Mouse (Mus musculus) retina, embryonic 14.5 days (tissue): Measurements from ENCODE around the gene Mcm3ap.

Experiments
- DNase-seq: peaks from one replicate; pipeline ENCODE4 v3.0.0-alpha.2; 2015; ENCODE audit warnings: low spot score

The Mcm3ap gene

GRCm38 (mm10) chr10:76468203-76469162, at the start of gene Mcm3ap, which contains the start of gene Ybey:
Gene Mcm3ap, plus strand, starts transcription at chr10:76468927.
Gene Ybey, minus strand, starts transcription at chr10:76469114.
- peak; percentile 96 for DNase-seq

- no peak for DNase-seq
Measured at GRCm38 (mm10) chr10:76425674-76426073, 43.1 kb upstream of the Mcm3ap start.

- DNase-seq = no peak
Measured at GRCm38 (mm10) chr10:76433925-76434324, 34.8 kb upstream of the Mcm3ap start.

- no peak for DNase-seq
Measured at GRCm38 (mm10) chr10:76439107-76439890, 29.4 kb upstream of the Mcm3ap start.

- DNase-seq = no peak
Measured at GRCm38 (mm10) chr10:76440281-76440680, 28.4 kb upstream of the Mcm3ap start, which contains the start of gene AC141477.1. Gene AC141477.1, minus strand, starts transcription at chr10:76440444.

GRCm38 (mm10) chr10:76442178-76443088, 26.3 kb upstream of the Mcm3ap start, which contains the start of gene Pcnt:
Gene Pcnt, minus strand, starts transcription at chr10:76442786.
- peak; percentile 97 for DNase-seq

GRCm38 (mm10) chr10:76445996-76446681, 22.6 kb upstream of the Mcm3ap start:
- no peak for DNase-seq

- no peak for DNase-seq
Measured at GRCm38 (mm10) chr10:76447406-76448229, 21.1 kb upstream of the Mcm3ap start.

- no peak for DNase-seq
Measured at GRCm38 (mm10) chr10:76448851-76449250, 19.9 kb upstream of the Mcm3ap start, which contains the start of gene 2610028H24Rik. Gene 2610028H24Rik, plus strand, starts transcription at chr10:76449081.

- peak; percentile 80 for DNase-seq
Measured at GRCm38 (mm10) chr10:76455289-76455688, 13.4 kb upstream of the Mcm3ap start.

GRCm38 (mm10) chr10:76461255-76461654, 7.5 kb upstream of the Mcm3ap start:
- DNase-seq = no peak

- no peak for DNase-seq
Measured at GRCm38 (mm10) chr10:76462312-76462711, 6.4 kb upstream of the Mcm3ap start.

GRCm38 (mm10) chr10:76462721-76463120, 6.0 kb upstream of the Mcm3ap start:
- DNase-seq = no peak

GRCm38 (mm10) chr10:76473759-76474158, 5.0 kb downstream of the Mcm3ap start:
- DNase-seq = no peak

GRCm38 (mm10) chr10:76480851-76481250, 12.1 kb downstream of the Mcm3ap start:
- DNase-seq = no peak

GRCm38 (mm10) chr10:76481480-76481879, 12.8 kb downstream of the Mcm3ap start:
- no peak for DNase-seq

- DNase-seq = no peak
Measured at GRCm38 (mm10) chr10:76486302-76486701, 17.6 kb downstream of the Mcm3ap start.

GRCm38 (mm10) chr10:76488265-76488664, 19.5 kb downstream of the Mcm3ap start:
- DNase-seq = no peak

- no peak for DNase-seq
Measured at GRCm38 (mm10) chr10:76489205-76489604, 20.5 kb downstream of the Mcm3ap start.

- DNase-seq = no peak
Measured at GRCm38 (mm10) chr10:76493527-76493926, 24.8 kb downstream of the Mcm3ap start.
